Mouse (Mus musculus) frontal cortex, postnatal 36 days (tissue): ENCODE measurements at regions not wholly inside any gene's neighbourhood (a gene's known extent, or its start where the extent isn't known, plus 50 kb on each side); places are given as distances from the start of the nearest gene placed in this dataset.

Experiments
- DNase-seq, 2 experiments: peaks; one replicate each; pipeline ENCODE4 v3.0.0; 2022; ENCODE audit warnings: low spot score in 2 of 2

DNA sequence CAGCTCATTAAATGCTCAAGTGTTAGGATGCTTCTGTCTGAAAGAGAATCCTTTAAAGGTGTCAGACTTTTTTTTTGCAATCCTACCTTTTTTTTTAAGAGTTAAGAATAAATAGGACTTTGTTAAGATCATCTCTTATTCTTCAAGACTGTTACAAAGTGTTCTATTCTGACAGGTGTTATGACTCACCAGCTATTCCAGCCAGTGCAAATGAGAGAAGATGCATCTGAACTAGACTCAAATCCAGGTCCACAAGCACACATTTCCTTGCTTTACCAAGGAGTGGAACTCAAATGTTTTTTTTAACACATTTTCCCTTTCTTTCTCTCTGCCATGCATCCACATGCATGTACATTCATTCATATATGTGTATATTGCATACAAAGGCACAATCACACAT lies 98.4 kb upstream of the Atp10a start:
- DNase-seq, result no peak

DNA sequence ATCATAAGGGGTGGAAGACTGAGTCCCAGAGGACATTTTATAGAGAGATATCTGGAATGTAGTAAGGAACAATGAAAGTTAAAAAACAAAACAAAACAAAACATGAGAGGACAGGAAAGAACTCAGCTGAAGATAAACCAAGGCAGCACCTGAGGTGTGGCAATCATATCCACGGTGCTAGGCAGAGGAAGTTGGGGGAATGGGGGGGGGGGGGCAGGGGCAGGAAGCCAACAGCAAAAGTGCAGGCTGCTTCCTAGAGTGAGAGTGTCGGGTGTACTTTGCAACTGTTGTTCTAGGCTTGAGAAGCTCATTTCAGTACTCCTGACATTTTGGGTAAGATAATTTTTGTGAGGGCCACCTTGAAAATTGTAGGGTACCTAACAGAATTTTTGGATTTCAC lies 87.2 kb upstream of the Atp10a start:
- no peak for DNase-seq

DNA sequence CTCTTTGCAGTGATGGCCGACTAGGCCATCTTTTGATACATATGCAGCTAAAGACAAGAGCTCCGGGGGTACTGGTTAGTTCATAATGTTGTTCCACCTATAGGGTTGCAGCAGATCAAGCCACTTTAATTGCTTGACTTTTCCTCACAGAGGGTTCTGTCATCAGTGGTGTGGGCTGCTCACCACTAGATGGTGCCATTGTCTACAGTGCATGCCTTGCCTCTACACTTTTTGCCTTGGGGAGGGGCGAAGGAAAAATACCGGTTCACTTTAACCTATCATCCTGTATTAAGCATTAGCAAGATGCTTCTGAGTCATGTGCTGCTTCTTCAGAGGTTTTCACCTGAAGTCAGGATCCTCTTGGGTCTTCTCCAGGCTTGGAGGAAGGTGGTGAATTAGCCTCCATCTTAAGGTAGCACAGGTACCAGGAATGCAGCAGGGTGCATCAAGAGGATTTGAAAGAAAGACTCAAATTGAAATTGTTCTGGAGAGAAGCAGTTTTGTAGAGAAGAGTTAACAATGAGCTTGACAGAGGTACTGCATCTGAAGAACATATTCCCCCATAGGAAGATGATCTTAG lies 71.6 kb upstream of the Atp10a start:
- DNase-seq, result peak; percentile 5 to 22

DNA sequence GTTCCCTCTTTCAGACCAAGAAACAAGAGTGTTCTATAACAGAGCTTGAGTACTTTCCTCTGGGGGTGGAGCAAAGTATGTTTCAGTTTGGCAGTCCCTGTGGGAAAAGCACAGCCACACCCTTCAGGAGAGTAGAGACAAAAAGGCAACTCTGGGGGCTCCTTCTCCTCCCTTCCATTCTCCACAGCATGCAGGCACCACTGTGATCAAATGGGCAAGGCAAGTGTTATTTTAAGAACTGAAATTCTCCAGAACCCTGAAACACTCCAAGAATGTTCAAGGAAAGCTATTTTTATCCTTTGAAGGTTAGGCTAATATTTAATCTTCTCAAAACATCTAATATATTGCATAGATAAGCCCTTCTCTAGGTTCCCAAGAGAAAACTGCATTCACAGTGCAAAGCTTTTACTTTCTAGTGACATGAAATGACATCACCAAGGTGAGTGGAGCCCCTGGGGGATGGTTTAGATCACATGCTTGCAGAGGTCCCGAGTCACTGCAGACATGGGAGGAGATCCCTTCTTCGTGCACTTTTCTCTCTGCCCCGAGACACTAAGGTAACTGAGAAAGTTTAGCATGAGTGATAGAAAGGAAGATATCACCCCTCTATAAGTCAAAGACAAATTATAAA lies 70.2 kb upstream of the Atp10a start:
- DNase-seq, result no peak

GRCm38 (mm10) chr7:58595951-58596350 lies 60.0 kb upstream of the Atp10a start:
- no peak for DNase-seq
